In genomic region chr4:152220771-152221410, GRCm38 (mm10) we compare ENCODE assay signal across 10 mouse cellular contexts. TPM values are rescaled to one million over a fixed set of nuclear protein-coding genes. Genes with fewer than 3 reads are reported as not detected.
DNase-seq lines count a peak whose midpoint lies in the region; ATAC-seq and TF ChIP-seq lines count a peak whose summit lies in the region.
"Had no signal": no experiment of that assay in that cellular context is flagged by ENCODE, and none has a peak within 500 bp of the region (broad histone marks: within the 10 kb centered on the region; RNA-seq: fewer than 3 reads in every experiment).

No protein-coding gene starts in this region.

- peaks cover 17% of the 10 kb centered on the region for H3K4me1 ChIP-seq in intestine, embryonic 14.5 days (replicated peaks; ENCODE audit: control insufficient read depth, insufficient read depth, low read length)
- 0 out of 2 replicates have a peak, but pooled peaks cover 5% of the 10 kb centered on the region for H3K4me1 ChIP-seq in intestine, postnatal 0 days (replicated peaks; ENCODE audit: control insufficient read depth, insufficient read depth, low read length)
- H3K4me1 ChIP-seq in forebrain, embryonic 12.5 days = peaks cover 22% of the 10 kb centered on the region
- peaks cover 26% of the 10 kb centered on the region for H3K4me1 ChIP-seq in midbrain, embryonic 13.5 days (replicated peaks)

- no peaks in the 10 kb centered on the region for H3K27me3 ChIP-seq in intestine, embryonic 14.5 days (replicated peaks; ENCODE audit: control insufficient read depth, insufficient read depth, low read length)
- H3K27me3 ChIP-seq in intestine, postnatal 0 days (replicated peaks; ENCODE audit: control insufficient read depth, insufficient read depth, low read length) = no peaks in the 10 kb centered on the region
- peaks cover 53% of the 10 kb centered on the region for H3K27me3 ChIP-seq in forebrain, embryonic 12.5 days
- peaks cover 76% of the 10 kb centered on the region for H3K27me3 ChIP-seq in midbrain, embryonic 13.5 days
- H3K27me3 ChIP-seq: CH12.LX; megakaryocyte, embryonic 14.5 days had no signal

- no peak overlapping the region for H3K9ac ChIP-seq in intestine, embryonic 14.5 days (ENCODE audit: low read length)
- H3K9ac ChIP-seq in intestine, postnatal 0 days (ENCODE audit: low read depth, low read length) = no peak overlapping the region
- H3K9ac ChIP-seq in forebrain, embryonic 12.5 days = no peak overlapping the region
- no peak overlapping the region for H3K9ac ChIP-seq in midbrain, embryonic 13.5 days (replicated peaks)

- no peak overlapping the region for H3K4me2 ChIP-seq in intestine, embryonic 14.5 days (ENCODE audit: low read length)
- no peak overlapping the region for H3K4me2 ChIP-seq in intestine, postnatal 0 days (replicated peaks; ENCODE audit: low read depth)
- peak overlapping the region; percentile 22 for H3K4me2 ChIP-seq in forebrain, embryonic 12.5 days
- peak overlapping the region; percentile 23; the same call in 1 of the 2 replicates for H3K4me2 ChIP-seq in midbrain, embryonic 13.5 days (replicated peaks)

- H3K9me3 ChIP-seq in intestine, embryonic 14.5 days (ENCODE audit: control insufficient read depth, low read length) = no peaks in the 10 kb centered on the region
- no peaks in the 10 kb centered on the region for H3K9me3 ChIP-seq in intestine, postnatal 0 days (ENCODE audit: control insufficient read depth)
- H3K9me3 ChIP-seq in forebrain, embryonic 12.5 days = no peaks in the 10 kb centered on the region
- no peaks in the 10 kb centered on the region for H3K9me3 ChIP-seq in midbrain, embryonic 13.5 days
- H3K9me3 ChIP-seq: megakaryocyte, embryonic 14.5 days had no signal

- no peak for ATAC-seq in intestine, embryonic 14.5 days (replicated peaks; ENCODE audit: low FRiP score, low TSS enrichment, low read depth)
- no peak for ATAC-seq in intestine, postnatal 0 days
- 0 out of 2 replicates have a peak, but pooled peaks have one; percentile 13 for ATAC-seq in forebrain, embryonic 12.5 days (ENCODE audit: low FRiP score)
- ATAC-seq in midbrain, embryonic 13.5 days = no peak; the same call in 1 of the 2 replicates

- 0 out of 2 replicates have a peak overlapping the region, but pooled peaks have one; percentile 38 for H3K27ac ChIP-seq in intestine, embryonic 14.5 days (ENCODE audit: low read depth)
- H3K27ac ChIP-seq in intestine, postnatal 0 days (ENCODE audit: low read depth, low read length) = no peak overlapping the region
- peak overlapping the region; percentile 38 for H3K27ac ChIP-seq in forebrain, embryonic 12.5 days
- peak overlapping the region; percentile 84 for H3K27ac ChIP-seq in midbrain, embryonic 13.5 days

- no peak overlapping the region for H3K4me3 ChIP-seq in intestine, embryonic 14.5 days (ENCODE audit: low read depth, low read length)
- H3K4me3 ChIP-seq in intestine, postnatal 0 days (ENCODE audit: low read depth, low read length) = no peak overlapping the region
- H3K4me3 ChIP-seq in forebrain, embryonic 12.5 days (replicated peaks) = no peak overlapping the region
- H3K4me3 ChIP-seq in midbrain, embryonic 13.5 days (replicated peaks) = no peak overlapping the region
- H3K4me3 ChIP-seq: megakaryocyte, embryonic 14.5 days had no signal

- 60% methylated on average over 7 of the region's 7 CpGs for WGBS in intestine, embryonic 14.5 days
- 70% methylated on average over 6 of the region's 7 CpGs for WGBS in intestine, postnatal 0 days
- WGBS in forebrain, embryonic 12.5 days = 49% methylated on average over 7 of the region's 7 CpGs
- WGBS in midbrain, embryonic 13.5 days = 51% methylated on average over 6 of the region's 7 CpGs

- TF ChIP-seq CTCF in intestine, postnatal 0 days (IDR thresholded peaks at IDR 0.05; ENCODE audit: low read depth) = no peak

- DNase-seq in intestine, embryonic 14.5 days (ENCODE audit: low spot score) = no peak
- peak; percentile 67 for DNase-seq in cerebellum, adult 9-11 months
- no peak for DNase-seq in adrenal gland, adult 2 months
- no peak for DNase-seq in kidney, adult 11 months
- DNase-seq in thymus, postnatal 10 days (ENCODE audit: low spot score in 2 of 2) = no peak

- peaks cover 11% of the 10 kb centered on the region; the same call in 1 of the 2 replicates for H3K36me3 ChIP-seq in intestine, embryonic 14.5 days (ENCODE audit: control insufficient read depth, insufficient read depth, low read length)
- H3K36me3 ChIP-seq in intestine, postnatal 0 days (ENCODE audit: control insufficient read depth, insufficient read depth) = peaks cover 4% of the 10 kb centered on the region; the same call in 1 of the 2 replicates
- peaks cover 16% of the 10 kb centered on the region; the same call in 1 of the 2 replicates for H3K36me3 ChIP-seq in forebrain, embryonic 12.5 days (replicated peaks)
- H3K36me3 ChIP-seq in midbrain, embryonic 13.5 days = peaks cover 34% of the 10 kb centered on the region

RNA-seq across cellular contexts. Expression of gene Acot7, which starts 43.0 kb away (rescaled TPM):
- 61.5 and 69.7 TPM in 2 replicates for polyA plus RNA-seq in intestine, embryonic 14.5 days (2014; fragmentation: Nextera tagmentation; extraction: Ambion mirVana)
- polyA plus RNA-seq in intestine, postnatal 0 days (2015; fragmentation: Nextera tagmentation; extraction: Ambion mirVana) = 24.1 and 28.7 TPM in 2 replicates
- 85.9 and 86.7 TPM in 2 replicates for polyA plus RNA-seq in forebrain, embryonic 12.5 days (2016; fragmentation: Nextera tagmentation; extraction: Ambion mirVana)
- 206 and 218 TPM in 2 replicates for polyA plus RNA-seq in midbrain, embryonic 13.5 days (2015; fragmentation: Nextera tagmentation; extraction: Ambion mirVana)
- 10 to 100 TPM; 43.4 to 65.0 TPM for total RNA-seq in adrenal gland, adult 2 months (2021)
- polyA plus RNA-seq in adrenal gland, adult 2 months (2012; rRNA removed) = 22.1 and 25.5 TPM in 2 replicates

RNA-seq across cellular contexts. Expression of gene Gpr153, which starts 53.1 kb away (rescaled TPM):
- 8.2 and 9.4 TPM in 2 replicates for polyA plus RNA-seq in intestine, embryonic 14.5 days (2014; fragmentation: Nextera tagmentation; extraction: Ambion mirVana)
- polyA plus RNA-seq in intestine, postnatal 0 days (2015; fragmentation: Nextera tagmentation; extraction: Ambion mirVana) = 2.9 and 3.1 TPM in 2 replicates
- 5.8 and 6.9 TPM in 2 replicates for polyA plus RNA-seq in forebrain, embryonic 12.5 days (2016; fragmentation: Nextera tagmentation; extraction: Ambion mirVana)
- polyA plus RNA-seq in midbrain, embryonic 13.5 days (2015; fragmentation: Nextera tagmentation; extraction: Ambion mirVana) = 6.0 and 8.1 TPM in 2 replicates
- total RNA-seq in adrenal gland, adult 2 months (2021) = 1 to 10 TPM; 3.5 to 8.3 TPM
- polyA plus RNA-seq in adrenal gland, adult 2 months (2012; rRNA removed) = 16.6 and 22.4 TPM in 2 replicates

Comparison
In these comparisons a context has a peak if more than half of its experiments do, and no peak if none do; other contexts are left out.
1. H3K4me2 ChIP-seq: peak in forebrain, embryonic 12.5 days (single experiment) and midbrain, embryonic 13.5 days (single experiment); none in intestine, embryonic 14.5 days (single experiment) and intestine, postnatal 0 days (single experiment).